Mouse (Mus musculus): Measurements from ENCODE around the gene Gm867.

GRCm38 (mm10) chr10:75932081-75932678 lies 8.3 kb downstream of the Gm867 start:
- TF ChIP-seq POLR2A (IDR thresholded peaks at IDR 0.05; ENCODE audit: low read depth, low read length) (no peak), CTCF (conservative IDR thresholded peaks at IDR 0.05; ENCODE audit: insufficient read depth, insufficient read length, low read depth, low read length) (no peak)

Data from kidney, adult 2 months (tissue).